Mouse (Mus musculus) lung, adult 2 months (tissue): ENCODE measurements around the gene Arid2. TPM values are rescaled to one million over a fixed set of nuclear protein-coding genes. Genes with fewer than 3 reads are reported as not detected.
A peak's percentile ranks its signal among the peaks of the same experiment; 100 is the strongest.

Source experiments
- DNase-seq: peaks from one replicate; pipeline ENCODE4 v3.0.0; 2022
- H3K4me1 ChIP-seq: fragments of 200-500 bp; 2 replicates; pipeline ENCODE4 v1.6.1; 2011; ENCODE audit warnings: low read length; ENCODE audit not compliant: control insufficient read depth, insufficient read depth
- H3K4me3 ChIP-seq: fragments of 200-500 bp; replicated peaks from 2 replicates; pipeline ENCODE3; 2011; ENCODE audit warnings: low read depth, mild to moderate bottlenecking, control low read depth, low read length; ENCODE audit errors: extremely low read depth
- CTCF ChIP-seq: fragments of 200-500 bp; IDR thresholded peaks from 2 replicates; pipeline ENCODE4 v1.5.1; 2011; ENCODE audit warnings: mild to moderate bottlenecking, low read length, control low read depth; ENCODE audit not compliant: insufficient read depth
- POLR2A ChIP-seq: fragments of 200-500 bp; IDR thresholded peaks from 2 replicates; pipeline ENCODE4 v1.6.1; 2011; ENCODE audit warnings: low read depth, mild to moderate bottlenecking, control low read depth, low read length, borderline replicate concordance; ENCODE audit errors: extremely low read depth
- WGBS: fragments of 180-500 bp; shearing (Covaris S2); methylation state at CpG from one replicate; pipeline ENCODE4 v1.1.7; 2018; 5-methylcytosine and 5-hydroxymethylcytosine counted together
- polyA plus RNA-seq: library from polyadenylated mRNA; depleted of rRNA; stranded (reverse); fragments of >200 nt; gene quantifications from 2 replicates; pipeline ENCODE4 v1.2.3, GENCODE M21; 2012

The Arid2 gene
- polyA plus RNA-seq, 1 experiment: 17.4 TPM

- Histone ChIP-seq H3K4me1 (peaks cover 20% of the 10 kb centered on the region), H3K4me3 (peak overlapping the region; percentile 100)
- DNase-seq: peak; percentile 75
- TF ChIP-seq CTCF: no peak
- TF ChIP-seq POLR2A: peak; percentile 34; the same call in 1 of the 2 replicates
- WGBS: under 1% methylated on average over 65 of the region's 67 CpGs
These were observed 2.5 kb upstream of the Arid2 start for GRCm38 (mm10) chr15:96284711-96285322.

GRCm38 (mm10) chr15:96285323-96286014 lies 1.8 kb upstream of the Arid2 start:
- WGBS: under 1% methylated on average over 55 of the region's 64 CpGs
- Histone ChIP-seq H3K4me1 (peaks cover 20% of the 10 kb centered on the region), H3K4me3 (peak overlapping the region; percentile 100)
- peak; percentile 88 for DNase-seq
- TF ChIP-seq CTCF (no peak), POLR2A (peak; percentile 54; the same call in 1 of the 2 replicates)

- TF ChIP-seq POLR2A: peak; percentile 56
- TF ChIP-seq CTCF: peak; percentile 19; the same call in 1 of the 2 replicates
- H3K4me3 ChIP-seq: peak overlapping the region; percentile 100
- under 1% methylated on average over 72 of the region's 72 CpGs for WGBS
- peak; percentile 91 for DNase-seq
- H3K4me1 ChIP-seq: peaks cover 16% of the 10 kb centered on the region
These were observed 1.0 kb upstream of the Arid2 start for GRCm38 (mm10) chr15:96286015-96286934.

- WGBS: under 1% methylated on average over 33 of the region's 63 CpGs
- peak overlapping the region; percentile 92 for H3K4me3 ChIP-seq
- TF ChIP-seq POLR2A: no peak
- no peak for TF ChIP-seq CTCF
- H3K4me1 ChIP-seq: peaks cover 15% of the 10 kb centered on the region
- no peak for DNase-seq
These were observed 404 bp upstream of the Arid2 start for GRCm38 (mm10) chr15:96286935-96287292.

- peak; percentile 68 for DNase-seq
- Histone ChIP-seq H3K4me3 (peak overlapping the region; percentile 92), H3K4me1 (peaks cover 13% of the 10 kb centered on the region)
- TF ChIP-seq POLR2A (no peak), CTCF (no peak)
- WGBS: 1% methylated on average over 82 of the region's 97 CpGs
These were observed 888 bp downstream of the Arid2 start for GRCm38 (mm10) chr15:96287976-96288835.

GRCm38 (mm10) chr15:96288836-96289390 lies 1.6 kb downstream of the Arid2 start:
- WGBS: 4% methylated on average over 9 of the region's 9 CpGs
- peak overlapping the region; percentile 92 for H3K4me3 ChIP-seq
- H3K4me1 ChIP-seq: peaks cover 10% of the 10 kb centered on the region
- no peak for DNase-seq
- TF ChIP-seq POLR2A (no peak), CTCF (no peak)

- Histone ChIP-seq H3K4me3 (no peak overlapping the region), H3K4me1 (peaks cover 7% of the 10 kb centered on the region)
- WGBS: 67% methylated on average over 1 of the region's 1 CpGs
- DNase-seq: no peak
- TF ChIP-seq POLR2A: no peak
- no peak for TF ChIP-seq CTCF
These were observed 2.7 kb downstream of the Arid2 start for GRCm38 (mm10) chr15:96290001-96290400.

- peaks cover 15% of the 10 kb centered on the region for H3K4me1 ChIP-seq
- 62% methylated on average over 3 of the region's 3 CpGs for WGBS
- no peak overlapping the region for H3K4me3 ChIP-seq
- TF ChIP-seq CTCF (no peak), POLR2A (no peak)
- no peak for DNase-seq
These were observed 6.1 kb downstream of the Arid2 start for GRCm38 (mm10) chr15:96293444-96293843.
